21 mouse cellular contexts compared by ENCODE assay signal in genomic region chr3:81562610-81563258, GRCm38 (mm10).
DNase-seq lines count a peak whose midpoint lies in the region; ATAC-seq and TF ChIP-seq lines count a peak whose summit lies in the region.
"Had no signal": no experiment of that assay in that cellular context is flagged by ENCODE, and none has a peak within 500 bp of the region (broad histone marks: within the 10 kb centered on the region; RNA-seq: fewer than 3 reads in every experiment).

No protein-coding gene starts in this region.

- H3K9me3 ChIP-seq in midbrain, postnatal 0 days (ENCODE audit: low read length): no peaks in the 10 kb centered on the region
- H3K9me3 ChIP-seq in midbrain, embryonic 14.5 days (ENCODE audit: control insufficient read depth, low read length): no peaks in the 10 kb centered on the region
- H3K9me3 ChIP-seq: embryonic facial prominence, embryonic 13.5 days; forebrain, embryonic 10.5 days; heart, embryonic 13.5 days; hindbrain, embryonic 13.5 days had no signal

- DNase-seq in 416B (ENCODE audit: low read depth) (peak; percentile 89), Patski (ENCODE audit: low read depth, low spot score) (peak; percentile 20)
- no peak for DNase-seq in midbrain, postnatal 0 days (ENCODE audit: low spot score)
- no peak for DNase-seq in heart, postnatal 36 days
- no peak for DNase-seq in cerebellum, postnatal 4 days (ENCODE audit: low spot score in 2 of 2)
- no peak for DNase-seq in midbrain, embryonic 14.5 days
- DNase-seq: adrenal gland, postnatal 25 days; cerebellum, adult 8-10 months; cerebellum, postnatal 14 days; gastrocnemius, adult 2 months; gastrocnemius, postnatal 25 days; heart, adult 11 months; kidney, adult 18-20 months had no signal

- no peak for TF ChIP-seq CTCF in Patski (IDR thresholded peaks at IDR 0.05)
- no peak for TF ChIP-seq CTCF in midbrain, postnatal 0 days (IDR thresholded peaks at IDR 0.05)

- CTCF ChIA-PET in Patski (lab: Charles Lee): interaction anchor here (1.7 to 2.7 kb wide), 2 partner anchors 10 to 14 kb away, joined by 3 to 6 read pairs; no protein-coding TSS in a partner anchor

- ATAC-seq in Patski: peak; percentile 65
- peak; percentile 91 for ATAC-seq in granulocyte monocyte progenitor cell, adult 5-6 weeks (replicated peaks; ENCODE audit: poor library complexity, severe bottlenecking)
- ATAC-seq in midbrain, postnatal 0 days (ENCODE audit: low FRiP score): no peak
- ATAC-seq in midbrain, embryonic 14.5 days (ENCODE audit: low FRiP score, low TSS enrichment): no peak
- ATAC-seq: activated CD4-positive, CD25-positive, alpha-beta regulatory T cell, adult 4 months; forebrain, embryonic 14.5 days; hindbrain, postnatal 0 days had no signal

- H3K9ac ChIP-seq in midbrain, postnatal 0 days (replicated peaks; ENCODE audit: low read length, poor library complexity, severe bottlenecking): no peak overlapping the region
- no peak overlapping the region for H3K9ac ChIP-seq in midbrain, embryonic 14.5 days (replicated peaks; ENCODE audit: low read length)
- H3K9ac ChIP-seq: embryonic facial prominence, embryonic 13.5 days; heart, embryonic 13.5 days; hindbrain, embryonic 13.5 days had no signal

- no peaks in the 10 kb centered on the region for H3K4me1 ChIP-seq in midbrain, postnatal 0 days (ENCODE audit: insufficient read depth, low read length)
- no peaks in the 10 kb centered on the region for H3K4me1 ChIP-seq in midbrain, embryonic 14.5 days (ENCODE audit: control insufficient read depth, insufficient read depth, low read length)
- H3K4me1 ChIP-seq: embryonic facial prominence, embryonic 13.5 days; forebrain, embryonic 10.5 days; heart, embryonic 13.5 days; hindbrain, embryonic 13.5 days had no signal

- intact Hi-C loops in heart, postnatal 36 days (cut with DNase I): no loop called here

- no peak overlapping the region for H3K4me2 ChIP-seq in midbrain, postnatal 0 days (ENCODE audit: low read depth, low read length, poor library complexity, severe bottlenecking)
- H3K4me2 ChIP-seq in midbrain, embryonic 14.5 days (ENCODE audit: low read length): no peak overlapping the region
- H3K4me2 ChIP-seq: embryonic facial prominence, embryonic 13.5 days; heart, embryonic 13.5 days; hindbrain, embryonic 13.5 days had no signal

- peaks cover 13% of the 10 kb centered on the region for H3K27me3 ChIP-seq in Patski
- H3K27me3 ChIP-seq in midbrain, postnatal 0 days (ENCODE audit: insufficient read depth, low read length): no peaks in the 10 kb centered on the region
- H3K27me3 ChIP-seq in midbrain, embryonic 14.5 days (ENCODE audit: control insufficient read depth, insufficient read depth, low read length): no peaks in the 10 kb centered on the region
- H3K27me3 ChIP-seq: embryonic facial prominence, embryonic 13.5 days; heart, embryonic 13.5 days; hindbrain, embryonic 13.5 days had no signal

- WGBS in midbrain, postnatal 0 days: 96% methylated on average over 2 of the region's 2 CpGs
- WGBS in midbrain, embryonic 14.5 days: 89% methylated on average over 2 of the region's 2 CpGs

- POLR2A ChIA-PET in Patski (lab: Charles Lee): no interaction called here

- H3K27ac ChIP-seq in midbrain, postnatal 0 days (ENCODE audit: low read depth, low read length): no peak overlapping the region
- no peak overlapping the region for H3K27ac ChIP-seq in midbrain, embryonic 14.5 days (replicated peaks; ENCODE audit: low read depth, low read length)
- H3K27ac ChIP-seq: embryonic facial prominence, embryonic 13.5 days; forebrain, embryonic 10.5 days; gastrocnemius, adult 2 months; heart, embryonic 13.5 days; hindbrain, embryonic 13.5 days; hindbrain, postnatal 0 days had no signal

- in situ Hi-C loops in Patski (cut with MboI; ENCODE audit: low pct_unique_long_range_greater_than_20kb): no loop called here

- H3K36me3 ChIP-seq in midbrain, postnatal 0 days (ENCODE audit: insufficient read depth, low read length): no peaks in the 10 kb centered on the region
- H3K36me3 ChIP-seq in midbrain, embryonic 14.5 days (ENCODE audit: control insufficient read depth, insufficient read depth, low read length): no peaks in the 10 kb centered on the region
- H3K36me3 ChIP-seq: embryonic facial prominence, embryonic 13.5 days; forebrain, embryonic 10.5 days; heart, embryonic 13.5 days; hindbrain, embryonic 13.5 days had no signal

- H3K4me3 ChIP-seq in midbrain, postnatal 0 days (ENCODE audit: low read depth, low read length): no peak overlapping the region
- no peak overlapping the region for H3K4me3 ChIP-seq in midbrain, embryonic 14.5 days (replicated peaks; ENCODE audit: low read depth, low read length)
- H3K4me3 ChIP-seq: embryonic facial prominence, embryonic 13.5 days; forebrain, embryonic 10.5 days; gastrocnemius, adult 2 months; heart, embryonic 13.5 days; hindbrain, embryonic 13.5 days had no signal

Comparison
In these comparisons a context has a peak if more than half of its experiments do, and no peak if none do; other contexts are left out.
1. DNase-seq: peak in 416B (single experiment) and Patski (single experiment); none in midbrain, postnatal 0 days (single experiment), heart, postnatal 36 days (0 of 2), cerebellum, postnatal 4 days (0 of 2) and midbrain, embryonic 14.5 days (single experiment).
2. ATAC-seq: peak in Patski (single experiment) and granulocyte monocyte progenitor cell, adult 5-6 weeks (single experiment); none in midbrain, postnatal 0 days (single experiment) and midbrain, embryonic 14.5 days (single experiment).